Mouse (Mus musculus) neural tube, embryonic 11.5 days (tissue): ENCODE data around the gene Lima1. TPM values are rescaled to one million over a fixed set of nuclear protein-coding genes. Genes with fewer than 3 reads are reported as not detected.
A peak's percentile ranks its signal among the peaks of the same experiment; 100 is the strongest.

Source experiments
- ATAC-seq: fragments of 200-750 bp; cut with Nextera tagmentation; 2 replicates; pipeline ENCODE4 v1.8.0; 2017; ENCODE audit warnings: moderate number of reproducible peaks, mild to moderate bottlenecking, moderate TSS enrichment, moderate library complexity; ENCODE audit not compliant: insufficient read depth, low FRiP score, low TSS enrichment
- DNase-seq: peaks from one replicate; pipeline ENCODE4 v3.0.0-alpha.2; 2015; ENCODE audit warnings: low spot score
- H3K27ac ChIP-seq: fragments of 300-500 bp; sonication (generic); 2 replicates; pipeline ENCODE4 v1.5.1; 2014; ENCODE audit warnings: low read depth, mild to moderate bottlenecking, low read length
- H3K27me3 ChIP-seq: fragments of 300-500 bp; sonication (generic); 2 replicates; pipeline ENCODE4 v1.6.1; 2014; ENCODE audit warnings: mild to moderate bottlenecking, low read length, mixed read lengths; ENCODE audit not compliant: control insufficient read depth, insufficient read depth
- H3K36me3 ChIP-seq: fragments of 300-500 bp; sonication (generic); 2 replicates; pipeline ENCODE4 v1.6.1; 2014; ENCODE audit warnings: mild to moderate bottlenecking, low read length, moderate library complexity, mixed read lengths; ENCODE audit not compliant: control insufficient read depth, insufficient read depth
- H3K4me1 ChIP-seq: fragments of 300-500 bp; sonication (generic); 2 replicates; pipeline ENCODE4 v1.6.1; 2014; ENCODE audit warnings: low read length, mixed read lengths; ENCODE audit not compliant: control insufficient read depth, insufficient read depth
- H3K4me2 ChIP-seq: fragments of 300-500 bp; sonication (generic); 2 replicates; pipeline ENCODE4 v1.6.1; 2014; ENCODE audit warnings: low read depth, mild to moderate bottlenecking, moderate library complexity
- H3K4me3 ChIP-seq: fragments of 300-500 bp; sonication (generic); 2 replicates; pipeline ENCODE4 v1.5.1; 2014; ENCODE audit warnings: low read depth, low read length
- H3K9ac ChIP-seq: fragments of 300-500 bp; sonication (generic); 2 replicates; pipeline ENCODE4 v1.6.1; 2014; ENCODE audit warnings: mild to moderate bottlenecking, low read length
- H3K9me3 ChIP-seq: fragments of 300-500 bp; sonication (generic); 2 replicates; pipeline ENCODE4 v1.6.1; 2016; ENCODE audit warnings: low read length; ENCODE audit not compliant: control insufficient read depth
- WGBS: fragments of 180-500 bp; shearing (Covaris S2); extraction: QIAGEN DNeasy Blood & Tissue Kit; methylation state at CpG from one replicate; pipeline ENCODE4 v1.1.7; 2014; 5-methylcytosine and 5-hydroxymethylcytosine counted together
- polyA plus RNA-seq: library from polyadenylated mRNA; unstranded; fragments of >200 nt; fragmentation: Nextera tagmentation; extraction: Ambion mirVana; gene quantifications from 2 replicates; pipeline ENCODE4 v1.2.1, GENCODE M21; 2014

Lima1 gene
- polyA plus RNA-seq, 1 experiment from 2014 or later, result 33.1 TPM

DNA sequence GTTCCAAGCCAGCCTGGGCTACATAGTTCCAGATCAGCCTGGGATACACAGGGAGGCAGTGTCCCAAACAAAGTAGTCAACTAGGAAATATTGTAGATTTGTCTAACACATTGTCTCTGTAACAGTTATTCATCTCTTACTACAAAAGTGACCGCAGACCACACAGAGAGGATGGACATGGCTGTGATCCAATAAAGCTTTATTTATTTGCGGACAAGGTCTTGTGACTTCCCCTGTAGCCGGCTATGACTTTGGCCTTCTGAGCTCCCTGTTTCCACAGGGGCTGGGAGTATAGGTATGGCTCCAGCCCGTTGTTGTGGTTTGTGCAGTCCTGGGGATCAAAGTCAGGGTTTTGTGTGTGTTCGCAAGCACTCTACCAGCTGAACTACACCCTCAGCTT, 3.3 kb upstream of the Lima1 start:
- Histone ChIP-seq H3K9me3 (no peaks in the 10 kb centered on the region), H3K27ac (no peak overlapping the region), H3K27me3 (no peaks in the 10 kb centered on the region), H3K4me1 (0 out of 2 replicates have a peak, but pooled peaks cover 3% of the 10 kb centered on the region), H3K9ac (no peak overlapping the region), H3K4me2 (no peak overlapping the region), H3K36me3 (no peaks in the 10 kb centered on the region), H3K4me3 (no peak overlapping the region)
- ATAC-seq (no peak), DNase-seq (no peak)
- WGBS, result 93% methylated on average over 5 of the region's 5 CpGs

DNA sequence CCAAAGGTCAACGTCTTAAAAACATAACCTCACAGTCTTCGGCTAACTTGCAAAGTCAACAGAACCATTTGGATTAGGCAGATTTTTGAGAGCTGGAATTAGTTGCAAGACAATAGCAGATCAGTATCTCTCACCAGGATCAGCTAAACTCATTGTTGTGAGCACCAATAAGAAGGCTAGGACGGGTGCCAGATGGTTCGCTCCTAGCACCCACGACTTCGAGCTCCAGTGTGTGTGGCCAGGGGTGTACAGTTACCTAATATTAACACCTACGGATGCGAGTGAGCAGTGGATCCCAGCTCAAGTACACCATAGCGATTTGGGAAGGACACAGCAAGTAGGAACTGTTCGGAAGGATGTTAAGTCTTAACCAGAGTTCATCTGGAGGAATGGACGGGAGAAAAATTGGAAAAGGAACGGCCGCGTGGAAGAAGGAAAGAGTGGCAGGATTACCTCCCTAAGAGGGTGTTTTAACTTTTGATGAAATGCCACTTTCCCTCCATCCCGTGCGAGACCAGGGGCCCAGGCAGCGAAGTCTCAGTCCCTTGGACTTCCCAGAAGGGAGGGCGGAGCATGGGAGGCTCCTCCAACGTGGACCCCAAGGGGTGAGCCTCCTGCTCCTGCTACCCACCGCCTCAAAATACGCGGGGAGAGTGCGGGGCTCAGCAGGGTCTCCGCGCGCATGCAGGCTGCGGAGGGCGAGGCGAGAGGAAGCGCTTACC, 483 bp downstream of the Lima1 start:
- Histone ChIP-seq H3K36me3 (no peaks in the 10 kb centered on the region), H3K9ac (peak overlapping the region; percentile 67), H3K9me3 (no peaks in the 10 kb centered on the region), H3K4me3 (peak overlapping the region; percentile 62), H3K27me3 (no peaks in the 10 kb centered on the region), H3K27ac (no peak overlapping the region), H3K4me1 (0 out of 2 replicates have a peak, but pooled peaks cover 3% of the 10 kb centered on the region), H3K4me2 (peak overlapping the region; percentile 96)
- 6% methylated on average over 30 of the region's 30 CpGs for WGBS
- DNase-seq, result peak; percentile 25
- ATAC-seq, result peak; percentile 53

DNA sequence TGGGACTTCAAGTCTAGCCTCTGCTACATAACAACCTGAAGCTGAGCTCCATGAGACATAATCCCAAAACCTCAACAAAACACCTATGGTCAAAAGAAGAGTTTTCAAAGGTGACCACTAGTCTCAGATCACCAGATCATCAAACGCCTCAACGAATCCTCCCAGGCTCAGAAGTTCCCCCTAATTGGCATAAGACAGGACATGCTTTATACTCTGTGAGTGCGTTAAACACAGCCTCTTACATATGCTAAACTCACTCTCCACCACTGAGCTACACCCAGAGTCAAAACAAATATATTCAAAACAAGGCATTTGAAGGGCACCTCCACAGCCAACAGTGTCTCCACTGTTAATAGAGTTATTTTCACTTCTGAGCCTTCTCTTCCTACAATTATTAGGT, 2.7 kb downstream of the Lima1 start:
- Histone ChIP-seq H3K4me3 (no peak overlapping the region), H3K4me1 (0 out of 2 replicates have a peak, but pooled peaks cover 3% of the 10 kb centered on the region), H3K36me3 (no peaks in the 10 kb centered on the region), H3K9me3 (no peaks in the 10 kb centered on the region), H3K9ac (no peak overlapping the region), H3K27me3 (no peaks in the 10 kb centered on the region), H3K27ac (no peak overlapping the region), H3K4me2 (no peak overlapping the region)
- ATAC-seq (no peak), DNase-seq (no peak)
- WGBS, result 84% methylated on average over 3 of the region's 3 CpGs

DNA sequence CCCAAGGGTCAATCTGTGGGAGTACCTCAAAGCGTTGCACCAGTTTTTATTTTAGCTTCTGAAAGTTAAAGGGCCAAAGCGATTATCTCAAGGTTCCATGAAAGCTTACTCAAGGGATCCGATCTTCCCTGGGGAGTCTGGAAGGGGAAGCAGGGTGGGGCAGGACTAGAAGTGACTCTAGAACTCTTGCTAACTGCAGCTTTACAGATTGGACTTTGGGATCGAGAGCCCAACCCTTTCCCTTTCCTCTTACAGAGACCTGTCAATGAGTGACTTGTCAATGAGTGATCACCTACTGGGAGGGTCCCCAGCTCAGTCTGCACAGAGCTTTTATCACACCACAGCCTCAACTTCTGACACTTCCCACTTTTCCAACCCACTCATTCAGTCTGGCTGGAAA, 7.6 kb downstream of the Lima1 start:
- H3K4me2 ChIP-seq, result no peak overlapping the region
- no peaks in the 10 kb centered on the region for H3K36me3 ChIP-seq
- no peaks in the 10 kb centered on the region for H3K27me3 ChIP-seq
- no peak overlapping the region for H3K4me3 ChIP-seq
- H3K27ac ChIP-seq, result no peak overlapping the region
- H3K9ac ChIP-seq, result no peak overlapping the region
- DNase-seq (no peak), ATAC-seq (no peak)
- no peaks in the 10 kb centered on the region for H3K4me1 ChIP-seq
- WGBS, result 74% methylated on average over 4 of the region's 4 CpGs
- no peaks in the 10 kb centered on the region for H3K9me3 ChIP-seq

DNA sequence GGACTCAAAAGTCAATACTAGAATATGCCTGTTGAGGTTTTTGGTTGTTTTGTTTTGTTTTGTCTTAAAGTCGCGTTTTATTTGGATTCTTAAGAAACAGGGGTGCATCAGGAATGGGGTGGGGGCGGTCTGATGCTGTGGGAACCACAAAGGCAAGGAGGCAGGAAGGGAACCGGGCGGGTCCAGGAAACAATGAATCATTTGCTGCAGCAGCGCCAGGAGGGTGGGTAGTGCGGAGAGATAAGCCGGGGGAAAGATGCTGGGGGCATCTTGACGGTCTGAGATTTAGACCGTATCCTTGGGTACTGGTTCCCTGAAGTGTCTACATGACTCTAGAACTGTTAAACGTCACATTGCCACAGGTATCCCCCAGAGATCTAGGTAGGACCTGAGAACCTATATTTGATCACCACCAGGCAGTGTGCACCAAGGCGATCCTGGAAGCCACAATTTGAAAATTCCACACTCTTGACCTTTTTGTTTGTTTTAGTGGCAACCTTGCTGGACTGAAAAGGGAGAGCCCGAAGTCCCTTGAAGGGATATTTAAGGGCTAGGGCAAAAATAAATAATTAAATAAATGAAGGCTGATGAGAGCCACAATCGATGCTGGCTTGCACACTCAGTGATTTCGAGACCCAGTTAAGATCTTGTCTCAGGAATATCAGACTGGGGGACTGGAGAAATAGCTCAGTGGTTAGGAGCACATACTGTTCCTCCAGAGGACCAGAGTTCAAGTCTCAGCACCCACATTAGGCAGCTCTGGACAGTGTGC, 8.6 kb downstream of the Lima1 start:
- H3K27me3 ChIP-seq, result no peaks in the 10 kb centered on the region
- no peaks in the 10 kb centered on the region for H3K36me3 ChIP-seq
- H3K4me3 ChIP-seq, result no peak overlapping the region
- H3K9ac ChIP-seq, result no peak overlapping the region
- no peak overlapping the region for H3K4me2 ChIP-seq
- DNase-seq (no peak), ATAC-seq (no peak)
- H3K9me3 ChIP-seq, result no peaks in the 10 kb centered on the region
- H3K27ac ChIP-seq, result no peak overlapping the region
- H3K4me1 ChIP-seq, result no peaks in the 10 kb centered on the region
- WGBS, result 80% methylated on average over 15 of the region's 15 CpGs

DNA sequence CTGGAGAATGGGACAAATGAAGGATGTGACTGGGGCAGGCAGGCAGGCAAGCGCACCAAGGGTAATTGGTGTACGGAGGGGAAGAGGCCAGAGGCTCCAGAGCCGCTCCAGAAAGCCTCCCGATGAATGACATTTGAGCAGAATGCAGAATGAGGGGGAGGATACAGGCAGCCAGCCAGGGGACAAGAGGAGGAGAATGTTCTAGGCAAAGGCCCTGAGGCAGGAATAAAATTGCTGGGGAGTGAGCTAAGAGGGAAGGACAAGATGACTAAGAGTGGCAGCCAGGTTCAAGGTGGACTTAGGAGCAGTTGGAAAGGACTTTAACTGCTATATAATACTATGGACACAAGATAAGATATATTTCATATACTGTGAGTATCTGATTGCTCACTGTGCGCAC, 9.3 kb downstream of the Lima1 start:
- whole genome bisulfite sequencing, result 66% methylated on average over 5 of the region's 5 CpGs
- Histone ChIP-seq H3K4me3 (no peak overlapping the region), H3K36me3 (no peaks in the 10 kb centered on the region), H3K4me2 (no peak overlapping the region), H3K9ac (no peak overlapping the region), H3K9me3 (no peaks in the 10 kb centered on the region), H3K4me1 (no peaks in the 10 kb centered on the region), H3K27me3 (no peaks in the 10 kb centered on the region), H3K27ac (no peak overlapping the region)
- DNase-seq (no peak), ATAC-seq (no peak)

DNA sequence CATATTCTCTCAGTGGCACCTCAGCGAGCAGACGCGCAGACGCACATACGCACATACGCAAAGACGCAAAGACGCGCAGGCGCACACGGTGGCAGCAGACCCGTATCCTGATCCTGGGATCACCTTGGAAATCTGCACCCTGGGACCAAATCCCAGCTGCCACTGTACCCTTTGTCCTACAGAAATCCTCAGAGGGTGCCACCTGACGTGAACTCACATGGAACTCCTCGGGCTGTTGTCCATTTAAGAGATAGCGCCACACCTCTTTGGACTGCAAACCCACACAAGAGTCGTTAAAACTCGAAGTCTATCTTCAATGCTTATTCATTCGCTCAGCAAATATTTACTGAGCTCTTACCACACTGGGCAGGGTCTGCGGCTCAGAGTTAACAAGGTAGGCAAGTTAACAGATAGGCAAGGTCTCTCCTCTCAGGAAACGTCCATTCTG, 9.7 kb downstream of the Lima1 start:
- Histone ChIP-seq H3K9me3 (no peaks in the 10 kb centered on the region), H3K27ac (no peak overlapping the region), H3K36me3 (no peaks in the 10 kb centered on the region), H3K4me3 (no peak overlapping the region), H3K4me2 (no peak overlapping the region), H3K27me3 (no peaks in the 10 kb centered on the region), H3K9ac (no peak overlapping the region), H3K4me1 (no peaks in the 10 kb centered on the region)
- ATAC-seq (no peak), DNase-seq (no peak)
- 92% methylated on average over 20 of the region's 20 CpGs for WGBS

DNA sequence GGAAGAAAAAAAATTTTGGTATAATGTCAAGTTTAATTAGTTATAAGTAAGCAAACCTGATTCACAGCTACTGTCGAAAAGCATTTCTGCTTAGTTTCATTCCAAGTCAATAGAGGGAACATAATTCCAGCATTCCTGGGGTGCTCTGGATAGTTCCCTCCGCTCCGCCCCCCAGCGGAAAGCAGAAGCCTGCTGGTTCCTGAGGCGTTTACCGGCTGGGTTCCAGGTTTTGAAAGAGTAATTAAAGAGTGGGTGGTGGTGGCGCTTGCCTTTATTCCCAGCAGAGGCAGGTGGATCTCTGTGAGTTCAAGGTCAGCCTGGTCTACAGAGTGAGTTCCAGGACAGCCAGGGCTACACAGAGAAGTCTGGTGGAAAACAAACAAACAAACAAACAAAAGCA, 10.2 kb downstream of the Lima1 start:
- Histone ChIP-seq H3K27me3 (no peaks in the 10 kb centered on the region), H3K4me2 (no peak overlapping the region), H3K27ac (no peak overlapping the region), H3K4me3 (no peak overlapping the region), H3K4me1 (no peaks in the 10 kb centered on the region), H3K36me3 (no peaks in the 10 kb centered on the region), H3K9me3 (no peaks in the 10 kb centered on the region), H3K9ac (no peak overlapping the region)
- WGBS, result 87% methylated on average over 7 of the region's 7 CpGs
- ATAC-seq, result no peak
- DNase-seq, result no peak

DNA sequence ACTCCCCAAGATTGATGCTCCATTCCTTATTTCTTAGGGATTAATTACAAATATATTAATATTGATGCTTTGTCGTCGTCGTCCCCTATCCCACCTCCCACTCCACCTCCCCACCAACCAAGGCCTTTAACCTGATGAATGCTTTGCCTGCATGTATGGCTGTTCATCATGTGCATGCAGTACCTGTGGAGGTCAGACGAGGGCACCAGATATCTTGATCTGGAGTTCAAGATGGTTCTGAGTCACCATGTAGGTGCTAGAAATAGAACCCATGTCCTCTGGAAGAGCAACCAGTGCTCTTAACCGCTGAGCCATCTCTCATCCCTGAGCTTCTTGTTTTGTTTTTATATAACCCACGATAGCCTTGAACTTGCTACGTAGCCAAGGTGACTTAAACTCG, 11.5 kb downstream of the Lima1 start:
- Histone ChIP-seq H3K9ac (no peak overlapping the region), H3K4me1 (no peaks in the 10 kb centered on the region), H3K4me2 (no peak overlapping the region), H3K4me3 (no peak overlapping the region), H3K36me3 (no peaks in the 10 kb centered on the region), H3K27ac (no peak overlapping the region), H3K9me3 (no peaks in the 10 kb centered on the region), H3K27me3 (no peaks in the 10 kb centered on the region)
- ATAC-seq (no peak), DNase-seq (no peak)
- 93% methylated on average over 8 of the region's 8 CpGs for WGBS
